Mouse (Mus musculus) intestine, postnatal 0 days (tissue): Measurements from ENCODE around the gene Tor1aip2. TPM values are rescaled to one million over a fixed set of nuclear protein-coding genes. Genes with fewer than 3 reads are reported as not detected.
A peak's percentile ranks its signal among the peaks of the same experiment; 100 is the strongest.

Experiments
- ATAC-seq: fragments of 200-750 bp; cut with Nextera tagmentation; 2 replicates; pipeline ENCODE4 v1.8.0; 2017; ENCODE audit warnings: mild to moderate bottlenecking, moderate TSS enrichment, moderate library complexity
- H3K27ac ChIP-seq: fragments of 300-500 bp; sonication (generic); 2 replicates; pipeline ENCODE4 v1.5.1; 2014; ENCODE audit warnings: mild to moderate bottlenecking, low read depth, low read length, moderate library complexity
- H3K27me3 ChIP-seq: fragments of 300-500 bp; sonication (generic); replicated peaks from 2 replicates; pipeline ENCODE4 v1.6.1; 2014; ENCODE audit warnings: low read length, mixed read lengths; ENCODE audit not compliant: control insufficient read depth, insufficient read depth
- H3K36me3 ChIP-seq: fragments of 300-500 bp; sonication (generic); 2 replicates; pipeline ENCODE4 v1.6.1; 2014; ENCODE audit warnings: mild to moderate bottlenecking, moderate library complexity; ENCODE audit not compliant: control insufficient read depth, insufficient read depth
- H3K4me1 ChIP-seq: fragments of 300-500 bp; sonication (generic); replicated peaks from 2 replicates; pipeline ENCODE4 v1.6.1; 2014; ENCODE audit warnings: antibody characterized with exemption, low read length, mixed read lengths; ENCODE audit not compliant: control insufficient read depth, insufficient read depth
- H3K4me2 ChIP-seq: fragments of 300-500 bp; sonication (generic); replicated peaks from 2 replicates; pipeline ENCODE4 v1.6.1; 2014; ENCODE audit warnings: low read depth, mild to moderate bottlenecking, moderate library complexity
- H3K4me3 ChIP-seq: fragments of 300-500 bp; sonication (generic); 2 replicates; pipeline ENCODE4 v1.5.1; 2014; ENCODE audit warnings: low read depth, low read length
- H3K9ac ChIP-seq: fragments of 300-500 bp; sonication (generic); 2 replicates; pipeline ENCODE4 v1.6.1; 2014; ENCODE audit warnings: mild to moderate bottlenecking, low read depth, low read length
- H3K9me3 ChIP-seq: fragments of 300-500 bp; sonication (generic); 2 replicates; pipeline ENCODE4 v1.6.1; 2016; ENCODE audit warnings: mixed run types; ENCODE audit not compliant: control insufficient read depth
- CTCF ChIP-seq: sonication (generic); IDR thresholded peaks from 2 replicates; pipeline ENCODE4 v1.5.1; 2016; ENCODE audit warnings: low read depth, mild to moderate bottlenecking, control low read depth, antibody characterized with exemption, moderate library complexity
- WGBS: fragments of 180-500 bp; shearing (Covaris S2); extraction: QIAGEN DNeasy Blood & Tissue Kit; methylation state at CpG from one replicate; pipeline ENCODE4 v1.1.7; 2014; 5-methylcytosine and 5-hydroxymethylcytosine counted together
- polyA plus RNA-seq: library from polyadenylated mRNA; unstranded; fragments of >200 nt; fragmentation: Nextera tagmentation; extraction: Ambion mirVana; gene quantifications from 2 replicates; pipeline ENCODE4 v1.2.1, GENCODE M21; 2015

The Tor1aip2 gene
- polyA plus RNA-seq, 1 experiment from 2014 or later: 129 TPM

DNA sequence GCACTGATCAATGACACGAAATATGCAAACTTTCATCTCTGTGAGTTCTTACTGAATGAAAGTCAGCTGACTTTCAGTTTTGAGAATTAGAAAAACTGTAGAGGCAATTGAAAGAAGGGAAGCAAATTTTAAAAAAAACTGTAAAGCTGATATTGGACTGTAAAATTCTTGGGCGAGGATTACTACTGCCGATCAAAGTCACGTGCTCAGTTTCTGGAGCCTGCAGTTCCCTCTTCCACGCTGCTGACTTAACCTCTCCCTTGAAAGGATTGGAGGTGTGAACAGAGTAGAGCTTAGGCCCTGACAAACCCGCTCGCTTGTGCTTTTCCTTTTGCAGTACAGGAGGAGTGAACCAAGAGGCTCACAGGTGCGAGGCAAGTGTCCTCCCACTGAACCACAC, 32.8 kb upstream of the Tor1aip2 start:
- Histone ChIP-seq H3K4me1 (no peaks in the 10 kb centered on the region), H3K27me3 (no peaks in the 10 kb centered on the region), H3K9me3 (no peaks in the 10 kb centered on the region), H3K9ac (no peak overlapping the region), H3K36me3 (peaks cover 16% of the 10 kb centered on the region), H3K4me2 (no peak overlapping the region), H3K27ac (peak overlapping the region; percentile 37; the same call in 1 of the 2 replicates), H3K4me3 (no peak overlapping the region)
- no peak for TF ChIP-seq CTCF
- peak; percentile 17; the same call in 1 of the 2 replicates for ATAC-seq
- 42% methylated on average over 8 of the region's 8 CpGs for WGBS

DNA sequence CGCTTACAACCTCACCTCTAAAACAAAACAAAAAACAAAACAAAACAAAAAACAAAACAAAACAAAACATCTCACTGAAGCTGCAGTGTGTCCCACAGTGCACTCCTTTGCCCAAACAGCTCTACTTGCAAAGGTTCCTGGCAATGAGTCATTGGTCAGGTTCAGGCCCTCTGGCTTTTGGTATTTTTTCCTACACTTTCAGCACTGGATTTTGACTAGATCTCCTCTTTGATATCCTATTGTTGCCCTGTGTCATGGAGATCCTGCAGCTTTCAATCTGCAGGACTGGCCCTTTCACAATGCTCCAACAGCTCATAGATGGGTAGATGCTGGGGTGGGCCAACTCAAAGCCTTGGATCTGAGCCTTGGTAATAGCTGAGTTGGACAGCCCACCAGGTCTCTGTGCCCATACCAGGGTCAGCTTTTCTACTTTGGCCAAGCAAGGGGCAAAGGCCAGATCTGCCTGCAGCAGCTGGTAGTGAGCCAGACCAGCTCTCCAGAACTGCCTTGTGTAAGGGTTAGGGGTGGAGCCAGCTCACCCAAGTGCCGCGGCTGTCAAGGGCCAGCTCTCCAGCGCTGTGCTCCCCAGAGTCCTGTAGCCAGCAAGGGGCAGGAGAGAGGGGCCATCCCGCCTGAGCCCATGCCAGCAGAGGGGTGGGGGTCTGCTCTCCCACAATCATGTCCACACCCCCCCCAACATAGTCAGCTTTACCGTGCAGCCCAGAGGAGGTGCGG, 31.8 kb upstream of the Tor1aip2 start:
- ATAC-seq: no peak; the same call in 1 of the 2 replicates
- no peak overlapping the region for H3K4me2 ChIP-seq

DNA sequence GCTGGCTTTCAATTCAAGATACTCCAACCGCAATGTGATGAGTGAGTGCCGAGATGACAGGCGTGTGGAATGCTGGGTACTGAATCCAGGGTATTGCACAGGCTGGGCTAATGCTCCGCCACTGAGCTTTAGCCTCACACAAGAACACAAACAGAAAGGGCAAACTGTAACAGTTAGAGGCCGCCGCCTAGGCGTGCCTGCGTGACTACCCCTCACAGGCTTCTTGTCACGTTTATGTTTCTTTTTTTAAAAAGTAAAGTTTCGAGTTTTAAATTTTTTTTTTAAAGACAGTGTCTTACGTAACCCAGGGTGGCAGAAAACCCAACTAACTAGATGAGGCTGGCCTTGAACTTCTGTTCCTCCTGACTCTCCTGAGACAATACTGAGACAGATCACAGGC, 29.3 kb upstream of the Tor1aip2 start:
- Histone ChIP-seq H3K27ac (no peak overlapping the region), H3K9ac (no peak overlapping the region), H3K4me1 (no peaks in the 10 kb centered on the region), H3K9me3 (no peaks in the 10 kb centered on the region), H3K4me3 (no peak overlapping the region), H3K4me2 (no peak overlapping the region), H3K36me3 (peaks cover 35% of the 10 kb centered on the region), H3K27me3 (no peaks in the 10 kb centered on the region)
- 67% methylated on average over 11 of the region's 11 CpGs for WGBS
- no peak for TF ChIP-seq CTCF
- no peak for ATAC-seq

More for the DNA sequence above, 31.8 kb upstream of the Tor1aip2 start:
- Histone ChIP-seq H3K36me3 (peaks cover 23% of the 10 kb centered on the region), H3K4me1 (no peaks in the 10 kb centered on the region), H3K9me3 (no peaks in the 10 kb centered on the region), H3K9ac (no peak overlapping the region), H3K27me3 (no peaks in the 10 kb centered on the region), H3K4me3 (no peak overlapping the region), H3K27ac (peak overlapping the region; percentile 21; the same call in 1 of the 2 replicates)
- WGBS: 71% methylated on average over 7 of the region's 7 CpGs
- TF ChIP-seq CTCF: no peak

DNA sequence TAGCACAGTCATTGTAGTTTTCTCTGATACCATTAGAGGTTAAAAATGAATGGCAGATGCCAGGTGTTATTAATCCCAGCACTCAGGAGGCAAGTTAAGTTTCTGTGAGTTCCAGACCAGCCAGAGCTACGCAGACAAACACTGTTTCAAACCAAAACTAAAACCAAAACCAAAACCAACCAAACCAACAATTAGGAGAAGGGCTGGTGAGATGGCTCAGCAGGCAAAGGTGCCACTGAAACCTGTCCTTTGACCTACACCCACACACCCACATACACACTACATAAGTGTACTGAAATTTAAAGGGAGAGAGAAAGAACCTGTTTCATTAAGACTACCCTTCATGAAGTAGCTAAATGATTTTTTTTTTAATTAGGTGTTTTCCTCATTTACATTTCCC, 26.2 kb upstream of the Tor1aip2 start:
- TF ChIP-seq CTCF: no peak
- Histone ChIP-seq H3K4me3 (no peak overlapping the region), H3K4me2 (no peak overlapping the region), H3K9ac (no peak overlapping the region), H3K27ac (no peak overlapping the region), H3K4me1 (no peaks in the 10 kb centered on the region), H3K9me3 (no peaks in the 10 kb centered on the region), H3K36me3 (peaks cover 42% of the 10 kb centered on the region), H3K27me3 (no peaks in the 10 kb centered on the region)
- WGBS: 95% methylated on average over 1 of the region's 1 CpGs
- no peak for ATAC-seq

DNA sequence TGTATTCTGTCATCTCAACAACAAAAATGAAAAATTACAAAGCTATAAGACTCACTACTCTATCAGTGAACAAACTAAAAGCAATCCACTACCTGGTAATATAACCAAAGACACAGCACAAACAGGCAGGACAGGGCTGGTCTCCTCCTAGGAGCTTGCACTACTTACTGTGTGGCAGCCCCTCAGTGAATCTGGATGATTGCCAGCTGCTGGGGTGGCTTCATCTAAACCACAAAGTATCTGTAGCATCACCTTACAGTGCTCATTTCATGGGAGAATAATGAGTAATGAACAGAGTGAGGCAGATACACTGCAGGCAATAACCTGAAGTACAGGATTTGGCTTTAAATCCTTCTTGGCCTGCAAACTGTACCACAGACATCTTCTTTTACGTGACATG, 15.4 kb upstream of the Tor1aip2 start:
- Histone ChIP-seq H3K9ac (no peak overlapping the region), H3K36me3 (peaks cover 45% of the 10 kb centered on the region), H3K4me1 (no peaks in the 10 kb centered on the region), H3K4me3 (no peak overlapping the region), H3K9me3 (no peaks in the 10 kb centered on the region), H3K27me3 (no peaks in the 10 kb centered on the region), H3K27ac (no peak overlapping the region), H3K4me2 (no peak overlapping the region)
- no peak for TF ChIP-seq CTCF
- 88% methylated on average over 1 of the region's 1 CpGs for WGBS
- ATAC-seq: no peak

DNA sequence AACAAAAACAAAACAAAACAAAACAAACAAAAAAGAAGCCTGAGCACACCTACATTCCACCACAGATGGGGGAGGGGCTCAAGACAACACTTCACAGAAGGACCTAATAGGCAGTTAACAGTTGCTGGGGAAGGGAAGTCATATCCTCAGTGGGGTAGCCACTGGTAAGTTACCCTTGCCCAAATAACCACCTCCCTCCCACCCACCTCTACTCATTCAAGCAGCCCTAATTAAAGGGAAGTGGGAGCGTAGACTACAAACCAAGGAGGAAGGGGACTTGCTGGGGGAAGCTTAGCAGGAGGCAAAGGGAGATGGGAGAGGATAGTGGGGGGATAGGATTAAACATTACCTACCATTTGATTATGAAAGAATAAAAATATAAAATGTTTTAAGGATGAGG, 14.8 kb upstream of the Tor1aip2 start:
- Histone ChIP-seq H3K9ac (no peak overlapping the region), H3K9me3 (no peaks in the 10 kb centered on the region), H3K27ac (no peak overlapping the region), H3K4me3 (no peak overlapping the region), H3K27me3 (no peaks in the 10 kb centered on the region), H3K36me3 (peaks cover 46% of the 10 kb centered on the region), H3K4me1 (no peaks in the 10 kb centered on the region), H3K4me2 (no peak overlapping the region)
- 82% methylated on average over 1 of the region's 1 CpGs for WGBS
- TF ChIP-seq CTCF: no peak
- no peak for ATAC-seq
